Mouse (Mus musculus) bone marrow macrophage, adult 2 months (primary cell): ENCODE measurements at regions not wholly inside any gene's neighbourhood (a gene's known extent, or its start where the extent isn't known, plus 50 kb on each side); places are given as distances from the start of the nearest gene placed in this dataset.

Experiments used
- H3K27ac ChIP-seq: 2 replicates; pipeline ENCODE4 v1.5.1; 2012; ENCODE audit warnings: low read depth, low read length; ENCODE audit not compliant: insufficient read depth
- H3K4me1 ChIP-seq: 2 replicates; pipeline ENCODE4 v1.6.1; 2012; ENCODE audit warnings: low read length; ENCODE audit not compliant: control insufficient read depth, insufficient read depth
- H3K4me3 ChIP-seq: 2 replicates; pipeline ENCODE4 v1.5.1; 2012; ENCODE audit warnings: mild to moderate bottlenecking, low read length, moderate library complexity; ENCODE audit not compliant: insufficient read depth
- CTCF ChIP-seq: IDR thresholded peaks from 2 replicates; pipeline ENCODE4 v1.5.1; 2012; ENCODE audit warnings: low read depth, mild to moderate bottlenecking, low read length, moderate library complexity
- POLR2A ChIP-seq: IDR thresholded peaks from 2 replicates; pipeline ENCODE4 v1.6.1; 2012; ENCODE audit warnings: mild to moderate bottlenecking, low read depth, low read length, borderline replicate concordance

- no peaks in the 10 kb centered on the region for H3K4me1 ChIP-seq
- H3K27ac ChIP-seq: no peak overlapping the region
- no peak overlapping the region for H3K4me3 ChIP-seq
- TF ChIP-seq CTCF (no peak), POLR2A (no peak)
Observed at GRCm38 (mm10) chr2:159568391-159568790, 765.6 kb downstream of the Gm826 start.

- Histone ChIP-seq H3K4me1 (no peaks in the 10 kb centered on the region), H3K4me3 (no peak overlapping the region), H3K27ac (no peak overlapping the region)
- no peak for TF ChIP-seq POLR2A
- no peak for TF ChIP-seq CTCF
Observed at GRCm38 (mm10) chr2:159571862-159572261, 762.1 kb downstream of the Gm826 start.

- H3K27ac ChIP-seq: no peak overlapping the region
- no peak overlapping the region for H3K4me3 ChIP-seq
- no peaks in the 10 kb centered on the region for H3K4me1 ChIP-seq
- no peak for TF ChIP-seq POLR2A
- no peak for TF ChIP-seq CTCF
Observed at GRCm38 (mm10) chr2:159575271-159575670, 758.7 kb downstream of the Gm826 start.

GRCm38 (mm10) chr2:159583103-159583502 is 750.9 kb downstream of the Gm826 start:
- no peaks in the 10 kb centered on the region for H3K4me1 ChIP-seq
- TF ChIP-seq POLR2A (no peak), CTCF (no peak)
- H3K27ac ChIP-seq: no peak overlapping the region
- H3K4me3 ChIP-seq: no peak overlapping the region

- TF ChIP-seq POLR2A: no peak
- no peak for TF ChIP-seq CTCF
Observed at GRCm38 (mm10) chr2:159584641-159585040, 749.3 kb downstream of the Gm826 start.

GRCm38 (mm10) chr2:159586697-159587473 is 747.1 kb downstream of the Gm826 start:
- H3K4me3 ChIP-seq: no peak overlapping the region
- H3K27ac ChIP-seq: no peak overlapping the region
- no peaks in the 10 kb centered on the region for H3K4me1 ChIP-seq
- TF ChIP-seq POLR2A (no peak), CTCF (no peak)

More at GRCm38 (mm10) chr2:159584641-159585040, 749.3 kb downstream of the Gm826 start:
- no peak overlapping the region for H3K4me3 ChIP-seq
- no peak overlapping the region for H3K27ac ChIP-seq
- no peaks in the 10 kb centered on the region for H3K4me1 ChIP-seq

GRCm38 (mm10) chr2:159591396-159592124 is 742.4 kb downstream of the Gm826 start:
- no peaks in the 10 kb centered on the region for H3K4me1 ChIP-seq
- TF ChIP-seq POLR2A (no peak), CTCF (no peak)
- H3K27ac ChIP-seq: no peak overlapping the region
- no peak overlapping the region for H3K4me3 ChIP-seq

- H3K4me1 ChIP-seq: no peaks in the 10 kb centered on the region
- H3K27ac ChIP-seq: no peak overlapping the region
- TF ChIP-seq POLR2A (no peak), CTCF (no peak)
- H3K4me3 ChIP-seq: no peak overlapping the region
Observed at GRCm38 (mm10) chr2:159592841-159593240, 741.1 kb downstream of the Gm826 start.

GRCm38 (mm10) chr2:159596285-159596684 is 737.7 kb downstream of the Gm826 start:
- no peaks in the 10 kb centered on the region for H3K4me1 ChIP-seq
- H3K4me3 ChIP-seq: no peak overlapping the region
- no peak overlapping the region for H3K27ac ChIP-seq
- TF ChIP-seq POLR2A (no peak), CTCF (no peak)

GRCm38 (mm10) chr2:159598080-159598479 is 735.9 kb downstream of the Gm826 start:
- no peak for TF ChIP-seq POLR2A
- TF ChIP-seq CTCF: no peak
- H3K4me3 ChIP-seq: no peak overlapping the region
- no peak overlapping the region for H3K27ac ChIP-seq
- no peaks in the 10 kb centered on the region for H3K4me1 ChIP-seq

GRCm38 (mm10) chr2:159607191-159607590 is 726.8 kb downstream of the Gm826 start:
- Histone ChIP-seq H3K27ac (no peak overlapping the region), H3K4me3 (no peak overlapping the region), H3K4me1 (no peaks in the 10 kb centered on the region)
- TF ChIP-seq POLR2A (no peak), CTCF (no peak)
